Mouse (Mus musculus) liver, adult 2 months (tissue): ENCODE results near the gene Osbpl10. TPM values are rescaled to one million over a fixed set of nuclear protein-coding genes. Genes with fewer than 3 reads are reported as not detected.

Source experiments
- DNase-seq: peaks from one replicate; pipeline ENCODE4 v3.0.0-alpha.2; 2011; ENCODE audit warnings: low read depth, low spot score; ENCODE audit errors: extremely low read depth
- H3K27ac ChIP-seq: fragments of 200-500 bp; replicated peaks from 2 replicates; pipeline ENCODE4 v1.5.1; 2012; ENCODE audit warnings: low read depth, mild to moderate bottlenecking, control low read depth, inconsistent platforms, low read length; ENCODE audit not compliant: insufficient read depth
- H3K27me3 ChIP-seq: fragments of 200-500 bp; 2 replicates; pipeline ENCODE4 v1.6.1; 2012; ENCODE audit warnings: mild to moderate bottlenecking, moderate library complexity, low read length, inconsistent platforms; ENCODE audit not compliant: control insufficient read depth, insufficient read depth
- H3K36me3 ChIP-seq: fragments of 200-500 bp; 2 replicates; pipeline ENCODE4 v1.6.1; 2012; ENCODE audit warnings: low read length, inconsistent platforms; ENCODE audit not compliant: control insufficient read depth, insufficient read depth
- H3K4me1 ChIP-seq: fragments of 200-500 bp; 2 replicates; pipeline ENCODE4 v1.6.1; 2011; ENCODE audit warnings: low read length; ENCODE audit not compliant: control insufficient read depth, insufficient read depth
- H3K4me3 ChIP-seq: fragments of 200-500 bp; 2 replicates; pipeline ENCODE4 v1.5.1; 2011; ENCODE audit warnings: low read depth, mild to moderate bottlenecking, control low read depth, low read length, moderate library complexity; ENCODE audit not compliant: insufficient read depth
- H3K79me2 ChIP-seq: fragments of 200-500 bp; 2 replicates; pipeline ENCODE4 v1.6.1; 2012; ENCODE audit warnings: inconsistent platforms, mild to moderate bottlenecking, low read length, moderate library complexity; ENCODE audit not compliant: control insufficient read depth, insufficient read depth
- H3K9ac ChIP-seq: fragments of 200-500 bp; 2 replicates; pipeline ENCODE4 v1.6.1; 2012; ENCODE audit warnings: low read depth, mild to moderate bottlenecking, control low read depth, inconsistent platforms, low read length
- CTCF ChIP-seq: fragments of 200-500 bp; IDR thresholded peaks from 2 replicates; pipeline ENCODE4 v1.5.1; 2011; ENCODE audit warnings: low read depth, low read length, control low read depth
- POLR2A ChIP-seq: fragments of 200-500 bp; IDR thresholded peaks from 2 replicates; pipeline ENCODE4 v1.6.1; 2011; ENCODE audit warnings: low read length, control low read depth; ENCODE audit not compliant: insufficient read depth; ENCODE audit errors: extremely low read depth
- WGBS: fragments of 180-500 bp; shearing (Covaris S2); methylation state at CpG from one replicate; pipeline ENCODE4 v1.1.7; 2018; 5-methylcytosine and 5-hydroxymethylcytosine counted together
- polyA plus RNA-seq: library from polyadenylated mRNA; depleted of rRNA; stranded (reverse); fragments of >200 nt; gene quantifications from 2 replicates; pipeline ENCODE4 v1.2.3, GENCODE M21; 2012
- total RNA-seq: library from RNA; depleted of rRNA; stranded (reverse); fragments of >200 nt; gene quantifications from 2 replicates; pipeline ENCODE4 v1.2.3, GENCODE M21; 2014

Gene Osbpl10
- total and polyA plus RNA-seq, 2 experiments: 0.28 to 0.82 TPM

GRCm38 (mm10) chr9:115134736-115135135 lies 156.4 kb downstream of the Osbpl10 start:
- 63% methylated on average over 4 of the region's 4 CpGs for WGBS
- no peaks in the 10 kb centered on the region for H3K36me3 ChIP-seq
- no peaks in the 10 kb centered on the region for H3K27me3 ChIP-seq
- H3K9ac ChIP-seq: no peak overlapping the region
- no peaks in the 10 kb centered on the region for H3K4me1 ChIP-seq
- no peaks in the 10 kb centered on the region for H3K79me2 ChIP-seq
- H3K4me3 ChIP-seq: no peak overlapping the region
- no peak for DNase-seq
- H3K27ac ChIP-seq: no peak overlapping the region
- TF ChIP-seq POLR2A: no peak
- no peak for TF ChIP-seq CTCF

- Histone ChIP-seq H3K4me1 (no peaks in the 10 kb centered on the region), H3K27me3 (no peaks in the 10 kb centered on the region), H3K9ac (no peak overlapping the region), H3K27ac (no peak overlapping the region), H3K36me3 (no peaks in the 10 kb centered on the region), H3K79me2 (no peaks in the 10 kb centered on the region), H3K4me3 (no peak overlapping the region)
- no peak for TF ChIP-seq POLR2A
- TF ChIP-seq CTCF: no peak
- 88% methylated on average over 8 of the region's 8 CpGs for WGBS
- DNase-seq: no peak
Observed at GRCm38 (mm10) chr9:115135352-115135751, 157.0 kb downstream of the Osbpl10 start.

GRCm38 (mm10) chr9:115137858-115138257 lies 159.5 kb downstream of the Osbpl10 start:
- no peak for TF ChIP-seq POLR2A
- TF ChIP-seq CTCF: no peak
- no peak overlapping the region for H3K4me3 ChIP-seq
- no peaks in the 10 kb centered on the region for H3K27me3 ChIP-seq
- H3K36me3 ChIP-seq: no peaks in the 10 kb centered on the region
- 65% methylated on average over 3 of the region's 3 CpGs for WGBS
- no peak overlapping the region for H3K27ac ChIP-seq
- no peaks in the 10 kb centered on the region for H3K79me2 ChIP-seq
- no peak overlapping the region for H3K9ac ChIP-seq
- no peaks in the 10 kb centered on the region for H3K4me1 ChIP-seq
- DNase-seq: no peak

DNA sequence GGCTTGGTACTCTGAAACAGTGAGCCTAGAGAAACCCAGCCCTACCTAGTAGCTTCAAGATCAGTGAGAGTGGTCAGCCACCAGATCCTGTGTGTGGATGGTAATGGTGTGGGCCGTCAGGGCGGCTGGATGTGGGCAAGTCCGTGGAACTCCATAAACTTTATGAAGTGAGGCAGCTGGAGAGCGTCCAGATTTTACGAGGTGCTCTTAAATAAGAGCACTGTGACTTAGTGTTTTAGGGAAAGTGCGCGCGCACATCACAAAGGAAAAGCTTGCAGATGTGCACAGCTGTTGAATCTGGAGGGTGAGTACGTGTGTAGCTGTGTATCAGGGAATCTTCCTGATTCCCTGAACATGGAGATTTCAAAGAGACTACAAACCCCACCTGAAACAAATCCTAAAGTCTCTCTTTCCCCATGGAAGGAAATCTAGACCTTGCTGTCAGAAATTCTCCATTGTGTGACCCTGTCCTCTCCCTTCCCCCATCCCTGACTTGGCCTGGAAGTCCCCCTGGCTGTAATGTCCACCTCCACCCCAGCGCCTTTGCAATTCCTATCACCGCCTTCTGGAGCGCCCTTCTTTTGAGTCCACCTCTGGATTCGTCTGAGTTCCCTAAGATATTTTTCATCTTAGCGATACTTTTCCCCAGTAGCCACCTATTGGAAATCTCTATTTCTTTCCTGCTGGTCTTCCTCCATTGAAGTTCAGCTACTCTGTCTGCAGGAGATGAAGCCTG lies 161.4 kb downstream of the Osbpl10 start:
- WGBS: 84% methylated on average over 14 of the region's 14 CpGs
- no peak overlapping the region for H3K9ac ChIP-seq
- TF ChIP-seq POLR2A (no peak), CTCF (no peak)

DNA sequence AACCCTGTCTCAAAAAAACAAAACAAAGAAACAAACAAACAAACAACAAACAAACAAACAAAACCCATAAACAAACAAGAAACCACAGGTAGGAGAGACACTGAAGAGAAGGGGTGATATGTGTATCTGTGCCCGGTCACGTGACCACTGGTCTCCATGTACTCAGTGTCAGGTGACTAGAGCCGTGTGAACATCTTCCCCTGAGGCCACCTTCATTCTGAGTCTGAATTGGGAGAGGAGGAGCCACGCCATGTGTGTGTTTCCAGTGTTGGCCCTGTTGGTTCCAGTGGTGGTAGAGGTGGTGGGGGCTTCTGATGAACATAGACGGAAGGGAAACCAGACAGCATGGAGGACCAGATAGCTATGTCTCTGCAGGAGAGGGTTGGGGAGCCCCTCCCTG lies 168.8 kb downstream of the Osbpl10 start:
- H3K79me2 ChIP-seq: no peaks in the 10 kb centered on the region
- H3K27me3 ChIP-seq: no peaks in the 10 kb centered on the region
- no peaks in the 10 kb centered on the region for H3K36me3 ChIP-seq
- no peak overlapping the region for H3K4me3 ChIP-seq
- H3K9ac ChIP-seq: no peak overlapping the region
- H3K4me1 ChIP-seq: no peaks in the 10 kb centered on the region
- no peak overlapping the region for H3K27ac ChIP-seq
- DNase-seq: no peak
- TF ChIP-seq POLR2A (no peak), CTCF (no peak)
- 93% methylated on average over 5 of the region's 5 CpGs for WGBS

More for the DNA sequence above, 161.4 kb downstream of the Osbpl10 start:
- Histone ChIP-seq H3K27me3 (no peaks in the 10 kb centered on the region), H3K4me3 (no peak overlapping the region), H3K4me1 (no peaks in the 10 kb centered on the region), H3K27ac (no peak overlapping the region), H3K36me3 (no peaks in the 10 kb centered on the region), H3K79me2 (no peaks in the 10 kb centered on the region)
- DNase-seq: no peak

DNA sequence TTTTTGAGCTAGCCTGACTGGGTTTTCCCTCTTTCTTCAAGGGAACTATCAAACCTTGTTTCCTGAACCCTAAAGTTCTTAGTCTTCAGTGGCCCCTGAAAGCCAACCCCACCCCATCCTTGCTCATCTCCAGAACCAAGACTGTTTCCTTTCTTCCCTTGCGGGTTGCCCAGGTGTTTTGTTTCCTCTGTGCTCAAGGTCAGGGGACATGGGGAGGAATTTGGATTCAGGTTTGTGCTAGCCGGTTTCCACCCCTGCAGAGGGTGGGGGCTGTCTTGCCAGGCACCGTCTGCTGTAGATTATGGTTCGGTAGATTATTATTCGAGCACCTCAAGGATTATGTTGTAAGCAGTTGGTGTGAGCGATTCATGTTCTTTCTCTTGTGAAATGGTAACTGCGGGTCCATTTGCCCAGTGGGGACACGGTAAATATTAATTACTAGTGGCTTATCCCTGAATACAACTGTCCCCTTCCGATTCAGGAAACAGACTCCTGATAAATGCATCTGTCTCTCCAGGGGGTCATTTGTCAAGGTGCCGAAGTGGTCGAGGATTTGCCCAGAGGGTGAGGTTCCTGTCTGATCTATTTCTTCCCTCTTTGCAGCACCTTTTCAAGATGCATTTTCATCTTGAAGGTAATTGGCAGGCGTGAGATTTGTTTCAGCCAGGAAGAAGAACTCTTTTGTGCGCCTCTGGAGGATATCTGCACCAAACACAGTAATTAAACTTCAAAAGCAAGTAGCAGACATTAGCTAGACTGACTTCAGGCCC lies 169.4 kb downstream of the Osbpl10 start:
- TF ChIP-seq CTCF (no peak), POLR2A (no peak)

More for the DNA sequence above, 169.4 kb downstream of the Osbpl10 start:
- no peak overlapping the region for H3K27ac ChIP-seq
- no peak overlapping the region for H3K9ac ChIP-seq
- DNase-seq: no peak
- no peaks in the 10 kb centered on the region for H3K79me2 ChIP-seq
- no peaks in the 10 kb centered on the region for H3K36me3 ChIP-seq
- no peak overlapping the region for H3K4me3 ChIP-seq
- 85% methylated on average over 13 of the region's 13 CpGs for WGBS
- H3K27me3 ChIP-seq: no peaks in the 10 kb centered on the region
- no peaks in the 10 kb centered on the region for H3K4me1 ChIP-seq
